Mouse (Mus musculus): ENCODE results near the gene Scaf1.

Gene Scaf1

DNA sequence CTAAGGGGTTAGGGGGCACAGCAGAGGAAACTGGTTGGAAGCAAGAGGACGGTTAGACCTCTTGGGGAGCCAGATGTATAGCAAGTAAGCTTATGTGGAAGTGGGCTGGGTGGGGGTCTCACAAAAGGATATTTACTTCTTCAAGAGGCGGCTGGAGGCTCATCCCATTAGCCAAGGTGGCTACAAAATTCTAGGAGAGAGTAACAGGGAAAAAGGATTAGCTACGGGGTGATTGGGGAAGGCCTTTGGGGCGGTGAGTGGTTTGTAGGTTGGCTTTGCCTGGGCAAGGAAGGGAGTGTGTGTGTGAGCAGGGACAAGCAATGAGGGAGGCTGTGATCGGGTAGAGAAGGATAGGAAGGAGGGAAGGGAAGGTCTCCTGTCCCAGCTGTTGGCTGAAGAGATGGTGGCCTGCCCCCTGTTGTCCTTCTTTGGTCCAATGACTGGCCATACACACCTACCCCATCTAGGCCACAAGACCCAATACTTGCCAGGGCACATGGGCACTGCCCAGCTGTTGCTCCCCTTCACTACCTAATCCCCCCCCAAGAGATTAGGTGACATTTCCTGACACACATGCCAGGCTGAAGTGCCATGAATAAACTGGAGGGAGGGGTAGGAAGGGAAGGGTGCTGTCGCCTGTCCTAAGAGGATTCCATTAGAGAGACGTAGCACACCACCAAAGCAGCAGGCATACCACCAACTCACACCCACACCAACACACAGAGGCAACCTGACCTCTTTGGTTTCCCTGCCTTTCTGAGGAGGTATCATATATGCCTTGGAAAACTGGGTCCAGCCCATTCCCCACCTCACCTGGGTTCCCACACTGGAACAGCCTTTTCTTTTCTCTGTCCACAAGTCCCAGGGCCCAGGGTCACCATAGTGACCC, 32.0 kb downstream of the Scaf1 start:
- DNase-seq (ENCODE audit: low spot score) = no peak

DNA sequence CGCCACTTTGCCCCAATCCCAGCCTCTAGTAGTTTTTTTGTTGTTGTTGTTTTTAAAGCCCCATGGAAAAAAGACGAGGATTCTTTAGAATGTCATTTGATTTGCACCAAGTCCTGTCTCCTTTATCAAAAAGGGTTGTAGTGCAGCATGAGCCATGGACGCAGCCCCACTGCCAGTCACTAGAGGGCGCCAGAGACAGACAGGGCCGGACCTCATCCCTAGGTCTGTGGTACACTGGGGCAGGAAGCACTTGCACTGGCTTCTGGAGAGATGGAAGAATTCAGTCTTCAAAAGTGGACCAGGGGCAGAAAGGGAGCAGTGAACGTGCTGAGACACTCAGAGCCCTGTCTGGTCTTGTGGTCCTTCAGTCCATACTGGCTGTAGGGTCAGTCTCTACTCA, 33.1 kb downstream of the Scaf1 start:
- peak; percentile 87 for DNase-seq (ENCODE audit: low spot score)

DNA sequence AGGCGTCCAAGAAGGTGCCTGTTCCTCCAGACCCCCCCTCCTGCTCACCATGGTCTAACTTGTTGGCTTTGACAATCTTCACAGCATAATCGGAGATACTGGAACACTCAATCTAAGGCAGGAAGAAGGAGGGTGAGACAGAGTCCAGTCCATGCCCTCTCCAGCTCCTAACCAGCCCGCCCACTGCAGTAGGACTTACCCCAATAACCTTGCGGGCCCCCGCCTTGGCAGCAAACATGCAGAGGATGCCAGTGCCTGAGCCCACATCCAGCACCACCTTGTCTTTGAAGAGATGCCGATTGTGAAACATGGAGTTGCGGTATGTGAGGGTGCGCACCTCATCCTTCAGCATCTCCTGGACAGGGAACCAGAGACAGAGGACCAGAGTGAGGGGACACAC, 34.6 kb downstream of the Scaf1 start:
- no peak for DNase-seq (ENCODE audit: low spot score)

DNA sequence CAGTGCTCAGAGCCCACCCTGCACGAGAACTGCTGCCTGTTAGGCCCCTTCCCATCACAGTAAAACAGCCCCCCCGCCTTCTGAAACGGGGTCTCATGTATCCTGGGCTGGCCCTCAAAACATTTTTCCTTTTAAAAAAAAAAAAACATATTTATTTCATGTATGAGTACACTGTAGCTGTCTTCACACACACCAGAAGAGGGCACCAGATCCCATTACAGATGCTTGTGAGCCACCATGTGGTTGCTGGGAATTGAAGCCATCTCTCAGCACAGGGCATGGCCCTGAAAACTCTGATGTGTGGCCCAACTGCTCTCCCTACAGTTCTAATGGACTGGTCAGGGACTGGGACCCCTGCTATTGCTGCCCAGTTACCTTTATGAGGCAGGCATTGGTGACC, 37.9 kb downstream of the Scaf1 start:
- DNase-seq (ENCODE audit: low spot score) = no peak

DNA sequence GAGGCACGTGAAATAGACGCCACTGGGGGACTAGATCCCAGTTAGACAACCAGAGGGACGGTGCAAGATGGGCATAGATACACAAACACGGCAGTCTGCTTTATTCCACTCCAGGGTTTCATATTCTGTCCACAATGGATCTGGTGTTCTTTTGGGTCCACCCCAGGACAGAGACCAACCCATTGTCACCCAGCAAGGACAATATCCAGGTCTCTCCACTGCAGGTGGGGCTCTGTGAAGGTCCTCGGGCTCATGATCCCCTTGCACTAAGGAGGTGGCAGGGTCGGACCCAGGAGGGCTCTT, 41.1 kb downstream of the Scaf1 start:
- no peak for DNase-seq (ENCODE audit: low spot score)

DNA sequence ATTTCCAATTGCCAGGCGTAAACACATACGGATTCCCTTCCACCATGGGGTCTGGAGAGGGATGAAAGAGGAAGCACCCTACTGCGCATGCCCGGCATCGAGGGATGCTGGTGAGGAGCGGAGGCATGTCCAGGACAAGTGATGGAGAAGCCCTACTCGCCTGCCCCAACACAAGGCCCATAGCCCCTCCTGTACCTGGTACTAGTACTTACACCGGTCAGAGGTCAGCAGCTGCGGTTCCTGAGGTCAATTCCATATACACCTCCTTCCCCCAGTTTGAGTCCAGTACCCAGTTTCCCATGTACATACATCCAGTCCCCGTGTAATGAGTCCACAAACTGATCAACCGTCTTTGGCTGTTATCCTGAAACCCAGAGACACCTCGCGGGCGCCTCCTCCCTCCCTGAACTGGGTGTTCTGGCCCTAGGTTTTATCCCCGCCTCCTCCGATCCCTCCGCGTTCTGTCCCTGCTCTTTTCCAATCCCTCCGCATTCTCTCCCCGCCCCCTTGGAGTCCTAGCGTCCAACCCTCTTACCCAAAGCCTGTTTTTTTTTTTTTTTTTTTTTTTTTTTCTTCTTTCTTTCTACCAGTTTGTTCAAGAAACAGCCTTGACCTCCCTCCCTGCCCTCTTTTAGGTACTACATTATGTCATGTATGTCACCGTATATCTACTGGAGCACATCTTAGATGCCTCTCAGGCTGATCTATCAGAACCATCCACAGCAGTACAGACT, 41.6 kb downstream of the Scaf1 start, which contains the start of gene Cpt1c:
Cpt1c (minus strand) TSS at position 469 of the 734 bp plus-strand sequence.
- peak; percentile 91 for DNase-seq (ENCODE audit: low spot score)

DNA sequence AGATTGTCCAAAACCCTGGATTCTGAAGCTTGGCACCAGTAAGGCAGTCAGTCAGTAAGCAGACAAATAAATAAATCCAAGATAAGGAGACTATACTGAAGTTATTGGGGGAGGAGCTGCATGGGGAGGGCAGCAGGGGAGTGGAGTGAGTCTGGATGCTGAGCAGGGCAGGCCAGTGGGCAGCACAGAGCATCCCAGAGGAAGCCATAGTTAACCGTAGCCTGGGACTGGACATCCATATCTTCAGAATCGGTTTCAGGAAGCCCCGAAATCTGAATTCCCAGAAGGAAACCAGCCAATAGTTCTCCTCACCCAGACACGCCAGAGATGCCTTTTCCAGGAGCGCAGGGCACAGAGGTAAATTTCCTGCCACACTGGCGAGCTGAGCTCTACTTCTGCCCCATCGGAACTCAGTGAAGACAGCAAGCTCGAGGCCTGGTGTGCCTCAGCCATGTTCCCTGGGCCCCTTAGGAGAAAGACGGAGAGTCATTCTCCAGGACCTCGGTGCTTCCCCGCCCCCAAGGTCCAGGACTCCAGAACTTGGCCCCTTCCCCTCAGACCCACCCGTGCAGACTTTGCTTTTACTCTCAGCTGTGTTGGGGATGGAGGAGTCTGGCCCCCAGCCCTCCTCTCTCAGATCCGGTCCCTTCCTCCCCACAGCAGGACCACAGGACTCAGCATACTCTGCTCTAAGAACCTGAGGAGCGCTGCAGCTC, 42.6 kb downstream of the Scaf1 start:
- no peak for DNase-seq (ENCODE audit: low spot score)

DNA sequence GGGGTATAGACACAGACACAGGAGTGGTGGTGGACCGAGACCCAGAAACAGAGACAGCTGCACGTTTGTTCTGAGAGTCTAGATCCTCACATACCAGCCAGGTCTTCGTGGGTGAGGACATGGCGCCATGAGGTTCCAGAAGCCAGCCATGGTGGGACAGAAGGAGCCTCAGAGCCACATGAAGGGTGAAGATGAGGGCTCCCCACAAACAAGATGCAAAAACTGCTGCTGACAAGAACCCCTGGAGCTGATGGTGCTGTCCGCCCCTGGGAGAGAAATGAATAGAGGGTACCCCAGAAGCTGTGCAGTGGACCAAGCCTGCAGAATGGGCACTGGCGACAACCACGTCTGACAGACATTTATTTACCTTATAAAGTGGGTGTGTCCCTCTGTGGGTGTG, 45.0 kb downstream of the Scaf1 start:
- DNase-seq (ENCODE audit: low spot score) = no peak

DNA sequence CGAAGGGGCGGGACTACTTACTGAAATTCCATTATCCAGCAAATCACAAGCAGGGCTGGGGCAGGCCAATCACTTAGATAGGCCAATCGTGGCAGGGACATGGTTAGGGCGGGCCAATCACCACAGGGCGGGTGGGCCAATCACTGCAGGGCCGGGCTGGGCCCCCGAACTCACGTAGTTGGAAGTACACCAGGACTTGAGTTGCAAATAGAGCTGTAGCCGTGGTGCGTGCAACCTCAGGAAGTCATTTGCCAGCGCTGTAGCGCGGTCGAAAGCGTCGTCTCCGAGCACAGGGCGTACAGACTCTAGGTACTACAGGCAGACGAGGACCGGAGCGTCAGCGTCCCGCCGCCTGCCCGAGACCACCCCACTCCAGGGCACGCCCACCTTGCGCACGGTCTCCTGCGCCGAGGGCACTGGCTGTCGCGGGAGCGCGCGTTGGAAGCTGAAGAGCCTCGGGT, 45.9 kb downstream of the Scaf1 start:
- DNase-seq (ENCODE audit: low spot score) = peak; percentile 89

DNA sequence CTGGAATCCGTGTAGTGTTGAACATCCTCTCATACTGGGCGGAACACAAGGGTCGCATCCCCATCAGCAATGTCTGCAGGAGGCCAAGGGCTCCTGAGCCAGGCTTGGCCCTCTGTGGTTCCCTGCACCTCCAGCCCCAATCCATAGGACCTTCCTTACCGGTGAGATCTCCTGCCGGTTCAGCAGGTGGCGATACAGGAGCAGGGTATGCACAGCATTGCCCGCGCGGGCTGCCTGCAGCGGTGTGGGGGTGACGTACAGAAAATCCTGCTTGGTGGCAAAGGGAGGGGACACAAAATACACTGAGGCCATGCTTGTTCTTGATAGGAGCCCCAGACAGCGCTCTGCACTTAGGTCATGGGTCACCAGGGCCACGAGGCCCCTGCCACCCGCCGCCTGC, 49.5 kb downstream of the Scaf1 start:
- peak; percentile 4 for DNase-seq (ENCODE audit: low spot score)

DNA sequence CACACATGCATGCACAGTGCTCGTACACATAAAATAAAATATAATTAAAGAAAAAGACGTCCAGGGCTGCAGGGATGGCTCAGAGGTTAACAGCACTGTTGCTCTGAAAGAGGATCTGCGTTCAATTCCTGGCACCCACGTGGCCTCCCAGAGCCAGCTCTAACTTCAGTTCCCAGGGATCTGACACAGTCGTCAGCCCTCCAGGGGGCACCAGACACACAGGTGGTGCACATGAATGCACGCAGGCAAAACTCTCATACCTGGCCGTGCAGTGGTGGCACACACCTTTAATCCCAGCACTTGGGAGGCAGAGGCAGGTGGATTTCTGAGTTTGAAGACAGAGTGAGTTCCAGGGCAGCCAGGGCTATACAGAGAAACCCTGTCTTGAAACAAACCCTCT, 50.2 kb downstream of the Scaf1 start:
- no peak for DNase-seq (ENCODE audit: low spot score)

DNA sequence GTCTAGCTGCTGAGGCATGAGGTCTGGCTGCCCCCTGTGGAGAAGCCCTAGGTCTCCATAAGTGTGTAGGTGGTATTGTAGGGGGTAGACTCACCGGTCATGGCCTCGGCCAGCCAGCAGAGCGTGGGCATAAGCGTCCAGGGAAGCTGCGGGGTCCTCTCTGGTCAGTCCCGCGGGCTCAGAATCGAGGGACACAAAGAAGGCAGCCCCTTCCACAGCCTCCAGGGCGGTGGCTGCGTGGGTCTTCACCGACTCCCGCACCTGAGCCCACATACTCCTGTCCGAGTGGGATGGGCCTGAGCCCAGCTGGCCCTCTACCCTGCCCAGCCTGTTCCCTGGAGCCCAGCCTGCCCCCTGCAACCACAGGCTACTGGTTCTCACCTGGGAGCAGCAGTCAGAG, 51.2 kb downstream of the Scaf1 start:
- no peak for DNase-seq (ENCODE audit: low spot score)

DNA sequence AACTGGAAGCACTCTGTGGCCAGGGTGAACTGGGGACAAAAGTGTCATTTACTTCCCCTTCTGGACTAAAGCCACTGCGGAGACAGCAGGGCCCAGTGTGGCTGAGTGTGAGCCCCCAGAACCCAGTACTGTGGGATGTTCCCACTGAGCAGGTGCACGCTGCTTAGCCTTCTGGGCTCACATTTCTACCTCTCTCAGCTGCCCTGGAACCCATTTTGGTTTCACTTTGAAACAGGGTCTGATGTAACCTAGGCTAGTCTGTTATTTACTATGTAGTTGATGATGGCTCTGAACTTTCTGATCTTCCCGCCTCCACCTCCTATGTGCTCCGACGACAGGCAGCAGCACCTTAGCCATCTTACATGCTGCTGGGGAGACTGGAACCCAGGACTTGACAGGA, 53.3 kb downstream of the Scaf1 start:
- DNase-seq (ENCODE audit: low spot score) = no peak

DNA sequence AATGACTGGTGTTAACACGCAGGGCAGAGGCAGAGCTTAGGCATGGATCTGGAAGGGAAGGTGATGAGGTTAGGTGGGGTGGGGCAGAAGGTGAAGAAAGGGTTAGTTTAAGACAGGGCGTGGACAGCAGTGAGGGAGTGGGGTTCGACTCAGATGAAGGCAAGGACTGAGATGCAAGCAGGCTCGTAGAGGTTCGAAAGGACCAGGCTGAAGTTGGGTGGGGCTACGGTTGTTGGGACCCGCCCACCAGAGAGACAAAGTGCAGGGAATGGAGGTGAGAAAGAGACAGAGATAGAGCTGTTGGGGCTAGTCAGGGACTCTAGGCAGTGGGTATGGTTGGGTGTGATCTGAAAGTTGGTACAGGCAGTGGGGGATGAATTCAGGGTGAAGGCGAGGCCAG, 53.8 kb downstream of the Scaf1 start:
- no peak for DNase-seq (ENCODE audit: low spot score)

DNA sequence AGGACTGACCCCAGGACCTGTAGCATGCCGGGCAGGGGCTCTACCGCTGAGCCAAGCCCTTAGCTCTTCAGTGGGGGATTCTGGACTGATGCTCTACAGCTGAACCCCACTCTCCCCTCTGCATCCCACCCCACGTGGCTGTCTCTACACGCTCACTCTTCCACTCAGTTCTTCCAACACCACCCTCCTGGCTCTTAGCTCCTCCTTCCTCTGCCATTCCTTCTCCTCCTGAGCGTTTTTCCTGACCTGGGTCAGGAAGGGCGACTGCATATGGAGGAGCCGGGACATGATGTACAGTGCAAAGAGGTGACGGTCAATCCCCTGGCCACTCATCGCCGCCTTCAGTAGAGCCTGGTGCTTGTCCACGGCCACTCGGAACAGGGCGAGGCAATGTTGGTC, 55.7 kb downstream of the Scaf1 start:
- no peak for DNase-seq (ENCODE audit: low spot score)

DNA sequence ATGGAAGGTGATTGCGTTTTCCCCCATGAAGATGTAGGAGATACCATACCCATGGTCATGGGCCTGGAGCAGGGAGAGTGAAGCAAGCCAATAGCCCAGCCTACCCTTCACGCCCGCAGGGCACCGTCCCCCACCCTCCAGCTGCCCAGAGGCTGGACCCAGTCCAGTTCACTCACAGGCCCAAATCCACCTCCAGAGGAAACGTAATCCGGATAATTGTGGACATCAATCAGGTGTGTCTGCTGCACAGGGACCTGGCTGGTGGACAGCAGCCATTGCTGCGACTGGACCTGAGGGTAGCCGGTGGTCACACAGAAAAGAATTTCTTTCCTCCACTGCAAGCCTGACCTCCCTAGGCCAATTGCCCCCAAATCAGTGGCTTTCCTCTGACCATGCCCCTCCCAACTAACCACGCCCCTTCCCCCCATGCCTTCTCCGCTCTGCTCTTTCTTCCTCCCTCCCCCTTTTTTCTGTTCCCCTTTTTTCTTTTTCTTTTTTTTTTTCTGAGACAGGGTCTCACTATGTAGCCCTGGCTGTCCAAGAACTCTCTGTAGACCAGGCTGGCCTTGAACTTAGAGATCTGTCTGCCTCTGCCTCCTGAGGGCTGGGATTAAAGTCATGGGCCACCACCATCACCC, 56.2 kb downstream of the Scaf1 start:
- DNase-seq (ENCODE audit: low spot score) = no peak

DNA sequence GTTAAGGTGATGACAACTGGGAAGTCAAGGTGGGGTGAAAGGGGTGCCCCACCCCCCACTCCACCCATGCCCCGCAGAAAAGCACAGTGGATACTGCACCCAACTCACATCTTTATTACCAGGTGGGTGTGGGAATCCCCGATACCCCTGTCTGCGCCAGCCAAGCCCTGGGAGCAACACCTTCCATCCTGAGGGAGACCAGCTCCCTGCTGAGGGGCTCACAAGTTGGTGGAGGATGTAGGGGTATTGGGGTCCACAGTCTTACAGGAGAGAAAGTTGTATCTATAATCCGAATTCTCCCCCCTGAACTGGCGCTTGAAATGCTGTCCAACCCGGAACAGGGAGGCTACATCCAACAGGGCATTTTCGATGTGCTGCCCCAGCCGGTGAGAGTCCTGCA, 56.9 kb downstream of the Scaf1 start:
- no peak for DNase-seq (ENCODE audit: low spot score)

DNA sequence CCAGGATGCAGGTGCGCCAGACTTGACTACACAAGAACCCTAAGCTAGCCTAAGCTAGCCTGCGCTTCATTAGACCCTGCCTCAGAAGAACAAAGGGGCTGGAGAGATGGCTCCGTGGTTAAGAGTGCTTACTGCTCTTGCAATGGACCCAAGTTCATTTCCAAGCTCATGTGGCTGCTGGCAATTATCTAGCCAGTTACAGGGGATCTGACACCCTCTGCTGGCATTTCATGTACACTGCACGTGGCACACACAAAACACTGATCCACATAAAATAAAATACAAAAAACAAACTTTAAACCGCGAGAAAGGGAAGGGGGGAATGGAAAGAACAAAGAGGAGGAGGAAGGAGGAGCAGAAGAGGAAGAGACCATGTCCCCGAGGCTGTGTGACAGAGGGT, 58.0 kb downstream of the Scaf1 start:
- peak; percentile 60 for DNase-seq (ENCODE audit: low spot score)

DNA sequence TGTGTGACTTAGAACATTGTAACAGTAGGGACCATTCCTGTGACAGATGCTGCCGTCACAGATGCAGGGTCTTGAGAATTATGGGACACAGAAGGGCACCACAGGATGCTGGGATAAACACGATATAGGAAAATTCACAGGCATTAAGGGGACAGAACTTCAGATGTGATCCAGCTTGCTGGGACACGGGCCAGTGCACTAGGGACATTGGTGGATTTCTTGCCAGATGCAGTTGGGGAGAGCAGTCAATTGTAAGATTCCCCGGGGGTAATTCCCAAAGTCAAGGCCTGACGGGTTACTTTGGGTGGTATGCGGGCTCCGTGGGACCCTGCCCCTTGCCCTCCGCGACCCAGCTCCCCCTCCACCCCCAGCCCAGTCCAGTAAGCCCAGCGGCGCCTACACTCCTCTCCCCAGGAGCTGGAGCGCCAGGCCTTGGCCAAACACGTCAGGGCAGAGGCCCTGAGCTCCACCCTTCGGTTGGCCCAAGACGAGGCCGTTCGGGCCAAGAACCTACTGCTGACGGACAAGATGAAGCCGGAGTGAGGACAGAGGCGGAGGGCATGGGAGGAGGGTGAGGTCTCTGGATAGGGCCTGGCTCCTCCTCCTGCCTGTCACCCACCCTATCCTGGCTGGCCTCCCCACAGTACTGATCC, 58.9 kb downstream of the Scaf1 start:
- no peak for DNase-seq (ENCODE audit: low spot score)

DNA sequence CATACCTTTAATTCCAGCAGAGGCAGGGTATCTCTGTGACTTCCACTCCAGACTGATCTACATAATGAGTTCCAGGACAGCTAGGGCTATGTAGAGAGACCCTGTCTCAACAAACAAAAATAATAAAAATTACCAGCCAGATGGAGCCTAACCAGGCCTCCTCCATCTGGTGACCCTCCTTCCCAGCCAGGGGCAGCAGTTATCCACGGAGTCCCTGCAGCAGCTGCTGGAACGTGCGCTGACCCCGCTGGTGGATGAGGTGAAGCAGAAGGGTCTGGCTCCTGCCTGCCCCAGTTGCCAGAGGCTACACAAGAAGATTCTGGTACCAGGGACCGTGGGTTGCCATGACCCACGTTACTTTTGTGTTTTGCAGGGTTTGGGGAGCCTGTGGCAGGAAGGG, 59.9 kb downstream of the Scaf1 start:
- DNase-seq (ENCODE audit: low spot score) = no peak

DNA sequence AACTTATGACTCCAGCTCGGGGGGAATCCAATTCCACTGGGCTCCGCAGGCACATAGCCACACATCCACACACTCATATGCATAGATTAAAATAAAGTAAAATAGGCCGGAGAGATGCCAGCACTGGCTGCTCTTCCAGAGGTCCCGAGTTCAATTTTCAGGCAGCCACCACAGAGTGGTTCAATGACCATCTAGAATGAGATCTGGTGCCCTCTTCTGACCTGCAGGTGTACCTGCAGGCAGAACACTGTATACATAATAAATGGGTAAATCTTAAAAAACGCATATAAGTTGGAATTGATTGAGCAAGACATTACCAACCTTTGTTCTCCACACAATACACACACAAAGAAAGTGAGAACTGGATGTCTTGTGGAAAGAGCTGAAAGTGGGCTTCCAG, 60.5 kb downstream of the Scaf1 start:
- DNase-seq (ENCODE audit: low spot score) = no peak

Data from layer of hippocampus, adult 11-12 months (tissue).